Mouse (Mus musculus): ENCODE results near the gene Zfp984. TPM values are rescaled to one million over a fixed set of nuclear protein-coding genes. Genes with fewer than 3 reads are reported as not detected.

The Zfp984 gene
- 10.7 and 13.2 TPM in 2 replicates for polyA plus RNA-seq (2015; fragmentation: Nextera tagmentation; extraction: Ambion mirVana)

DNA sequence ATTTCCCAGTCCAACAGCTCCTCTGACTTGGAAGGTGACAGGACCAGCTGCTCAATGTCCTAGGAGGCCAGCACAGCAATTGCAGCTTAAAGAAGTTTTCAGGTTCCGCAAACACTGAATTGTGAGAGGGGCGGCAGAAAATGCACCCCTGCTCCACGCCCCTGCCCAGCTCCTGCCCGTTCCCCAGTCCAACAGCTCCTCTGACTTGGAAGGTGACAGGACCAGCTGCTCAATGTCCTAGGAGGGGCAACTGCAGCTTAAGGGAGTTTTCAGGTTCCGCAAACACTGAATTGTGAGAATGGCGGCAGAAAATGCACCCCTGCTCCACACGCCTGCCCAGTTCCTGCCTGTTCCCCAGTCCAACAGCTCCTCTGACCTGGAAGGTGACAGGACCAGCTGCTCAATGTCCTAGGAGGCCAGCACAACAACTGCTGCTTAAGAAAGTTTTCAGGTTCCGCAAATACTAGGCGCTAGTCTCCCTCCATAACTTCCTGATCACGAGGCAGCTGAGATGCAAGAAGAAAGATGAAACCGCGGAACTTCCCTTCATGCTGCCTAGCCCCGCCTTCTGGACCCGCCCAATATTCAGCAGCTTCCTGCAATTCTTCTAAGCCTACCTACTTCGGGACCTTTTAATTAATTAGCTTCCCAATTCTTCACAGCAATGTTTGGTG lies at the start of gene Zfp984:
Zfp984 (minus strand) TSS at position 497 of the 674 bp plus-strand sequence.

GRCm38 (mm10) chr4:147847614-147848583 lies 38.3 kb upstream of the Zfp984 start, which contains the start of gene Zfp933:
Gene Zfp933 (minus strand): TSS chr4:147848366.

Other genes with a start within 250 kb of the Zfp984 start
- 7.0 and 8.4 TPM in 2 replicates for gene Zfp979, start 167.3 kb downstream of the Zfp984 start, polyA plus RNA-seq (2015; fragmentation: Nextera tagmentation; extraction: Ambion mirVana)
- gene Zfp534, start 107.2 kb downstream of the Zfp984 start, polyA plus RNA-seq (2015; fragmentation: Nextera tagmentation; extraction: Ambion mirVana) = not detected in 2 replicates
- 12.8 and 17.3 TPM in 2 replicates for gene Zfp933, start 38.6 kb upstream of the Zfp984 start, polyA plus RNA-seq (2015; fragmentation: Nextera tagmentation; extraction: Ambion mirVana)
- 18.8 and 39.0 TPM in 2 replicates for gene Miip, start 59.0 kb upstream of the Zfp984 start, polyA plus RNA-seq (2015; fragmentation: Nextera tagmentation; extraction: Ambion mirVana)
- 2.7 and 3.0 TPM in 2 replicates for gene Fv1, start 59.2 kb upstream of the Zfp984 start, polyA plus RNA-seq (2015; fragmentation: Nextera tagmentation; extraction: Ambion mirVana)
- 30.0 and 49.6 TPM in 2 replicates for gene Mfn2, start 94.9 kb upstream of the Zfp984 start, polyA plus RNA-seq (2015; fragmentation: Nextera tagmentation; extraction: Ambion mirVana)
- gene Plod1, start 127.0 kb upstream of the Zfp984 start, polyA plus RNA-seq (2015; fragmentation: Nextera tagmentation; extraction: Ambion mirVana) = 45.3 and 47.3 TPM in 2 replicates
- 17.3 and 22.2 TPM in 2 replicates for gene 2510039O18Rik, start 131.1 kb upstream of the Zfp984 start, polyA plus RNA-seq (2015; fragmentation: Nextera tagmentation; extraction: Ambion mirVana)
- gene Nppb, start 176.0 kb upstream of the Zfp984 start, polyA plus RNA-seq (2015; fragmentation: Nextera tagmentation; extraction: Ambion mirVana) = 0.88 and 1.6 TPM in 2 replicates
- gene Nppa, start 190.9 kb upstream of the Zfp984 start, polyA plus RNA-seq (2015; fragmentation: Nextera tagmentation; extraction: Ambion mirVana) = 0.39 and 2.7 TPM in 2 replicates
- 4.3 and 6.7 TPM in 2 replicates for gene Clcn6, start 229.0 kb upstream of the Zfp984 start, polyA plus RNA-seq (2015; fragmentation: Nextera tagmentation; extraction: Ambion mirVana)
- 12.0 and 13.9 TPM in 2 replicates for gene Mthfr, start 229.3 kb upstream of the Zfp984 start, polyA plus RNA-seq (2015; fragmentation: Nextera tagmentation; extraction: Ambion mirVana)

Data from adrenal gland, postnatal 0 days (tissue).